Mouse (Mus musculus) ovary, adult 18-20 months (tissue): ENCODE results near the gene Ssh1.

ENCODE experiments used
- DNase-seq: peaks from one replicate; pipeline ENCODE4 v3.0.0; 2022; ENCODE audit warnings: low spot score, mixed read lengths

Gene Ssh1

DNA sequence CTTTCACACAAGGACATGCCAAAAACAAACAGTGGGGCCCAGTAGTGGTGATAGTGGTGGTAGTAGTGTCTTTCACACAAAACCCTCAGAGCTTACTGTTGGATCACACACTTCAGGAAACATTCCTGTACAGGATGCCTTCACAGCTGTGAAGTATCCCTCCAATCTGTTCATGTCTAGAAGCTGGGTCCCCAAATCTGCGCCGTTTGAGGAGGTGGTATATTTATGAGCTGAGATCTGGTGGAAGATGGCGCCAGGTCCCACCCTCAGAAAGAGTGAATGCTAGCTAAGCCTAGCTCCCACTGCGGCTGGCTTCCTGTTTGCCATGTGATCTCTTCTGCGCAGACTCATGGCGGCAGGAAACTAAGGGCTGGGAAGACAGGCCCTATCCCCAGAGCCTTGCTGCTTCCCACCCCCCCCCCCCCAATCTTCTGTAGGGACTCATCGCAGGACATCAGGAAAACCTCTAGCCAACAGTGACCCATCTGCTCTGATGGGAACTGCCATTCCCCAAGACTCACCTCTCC lies 28.0 kb downstream of the Ssh1 start:
- DNase-seq: no peak

DNA sequence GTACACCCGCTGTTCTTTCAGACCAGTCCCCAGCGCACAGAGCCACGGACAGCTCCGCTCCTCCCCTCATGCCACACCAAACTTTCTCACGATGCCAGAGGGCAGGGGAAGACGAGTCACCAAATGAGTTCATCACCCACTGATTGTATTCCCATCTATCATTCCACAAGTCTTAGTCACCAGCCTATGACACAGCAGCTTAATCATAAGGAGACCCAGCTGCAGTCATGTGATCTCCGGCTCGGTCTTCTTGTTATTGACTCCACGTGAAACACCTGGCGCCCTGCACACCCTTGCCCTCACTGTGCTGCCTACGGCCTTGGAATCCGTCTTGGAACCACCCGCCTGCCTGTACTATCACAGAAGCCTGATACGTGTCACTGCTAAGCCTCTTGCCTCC lies 28.7 kb downstream of the Ssh1 start:
- DNase-seq: no peak

DNA sequence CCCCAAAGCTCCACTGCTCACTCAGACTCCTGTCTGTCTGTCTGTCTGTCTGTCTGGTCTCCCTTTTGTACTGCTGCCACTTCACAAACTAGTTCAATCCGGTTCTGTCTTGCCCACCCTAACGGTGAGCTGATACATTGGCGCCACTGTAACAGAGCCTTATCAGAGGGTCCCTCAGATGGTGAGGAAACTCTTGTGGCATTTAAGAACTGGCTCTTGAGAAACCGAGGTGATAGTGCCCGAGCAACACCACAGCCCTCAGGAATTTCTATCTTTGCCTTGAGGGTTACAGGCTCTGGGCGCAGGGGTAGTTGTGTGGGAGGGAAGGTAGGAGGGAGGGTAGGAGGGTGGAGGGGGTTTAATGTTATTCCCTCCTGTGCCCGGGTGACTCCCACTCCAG lies 31.9 kb downstream of the Ssh1 start:
- DNase-seq: no peak

DNA sequence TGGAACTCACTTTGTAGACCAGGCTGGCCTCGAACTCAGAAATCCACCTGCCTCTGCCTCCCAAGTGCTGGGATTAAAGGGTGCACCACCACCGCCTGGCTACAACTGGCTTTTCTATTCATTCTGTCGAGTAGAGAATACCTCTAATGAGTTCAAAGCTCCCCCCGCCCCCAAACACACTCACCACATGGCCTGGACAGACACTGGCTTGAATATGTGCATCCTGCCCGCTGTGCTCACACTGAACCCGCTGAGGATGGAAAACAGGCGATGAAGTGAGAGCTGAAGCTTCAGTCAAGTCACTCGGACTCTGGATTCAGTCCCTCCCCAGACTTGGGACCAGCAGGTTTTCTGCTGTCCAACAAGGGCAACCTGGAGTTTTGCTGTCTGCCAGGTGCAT lies 33.3 kb downstream of the Ssh1 start:
- DNase-seq: no peak

DNA sequence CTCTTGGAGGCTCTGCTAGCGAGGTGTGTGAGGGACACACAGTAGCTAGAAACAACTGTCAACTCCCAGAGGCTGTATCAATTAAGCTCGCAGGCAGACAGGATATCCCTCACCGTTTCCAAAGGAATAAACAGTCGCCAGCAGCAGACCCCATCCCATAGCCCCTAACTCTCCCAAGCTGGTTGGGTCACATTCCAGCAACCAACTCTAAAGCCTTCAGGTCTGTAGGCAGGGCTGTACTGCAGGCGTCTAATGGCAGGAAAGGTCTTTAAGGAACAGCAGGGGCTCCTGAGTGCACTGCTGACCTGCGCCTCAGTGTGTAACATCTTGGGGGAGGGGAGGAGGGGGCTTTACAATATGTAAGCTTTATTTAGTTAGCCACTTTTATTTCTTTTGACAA lies 34.7 kb downstream of the Ssh1 start:
- no peak for DNase-seq

DNA sequence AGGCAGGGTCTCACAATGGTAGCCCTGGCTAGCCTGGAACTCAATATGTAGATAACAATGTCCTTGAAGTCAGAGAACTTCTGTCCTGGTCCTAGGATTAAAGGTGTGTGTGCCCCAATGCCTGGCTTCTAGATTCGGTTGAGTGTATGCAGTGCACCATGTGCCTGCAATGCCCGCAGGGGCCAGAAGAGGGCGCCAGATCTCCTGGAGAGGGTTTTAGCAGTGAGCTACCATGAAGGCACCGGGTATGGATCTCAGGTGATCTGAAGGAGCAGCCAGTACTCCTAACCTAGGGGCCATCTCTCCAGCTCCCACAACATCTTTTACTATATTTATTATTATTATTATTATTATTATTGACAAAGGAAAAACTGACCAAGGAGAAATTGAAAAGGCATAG lies 37.2 kb downstream of the Ssh1 start:
- DNase-seq: no peak

DNA sequence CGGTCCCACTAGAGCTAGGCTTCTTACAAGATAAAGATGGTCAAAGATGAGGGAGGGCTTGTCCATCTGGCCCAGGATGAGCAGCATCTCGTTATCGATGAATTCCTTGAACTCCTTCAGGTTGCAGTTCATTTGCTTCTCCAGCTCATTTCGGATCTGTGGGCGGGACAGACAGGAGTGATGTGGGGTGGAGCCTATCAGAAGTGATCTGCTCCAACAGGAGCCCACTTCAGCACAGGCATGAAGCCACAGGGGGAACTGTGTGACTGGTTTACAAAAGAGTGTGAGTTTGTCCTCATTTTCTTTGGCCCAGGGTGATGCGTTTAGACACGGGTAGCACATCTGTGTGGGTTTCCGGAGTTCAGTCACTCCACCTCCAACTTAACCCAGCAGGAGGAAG lies 38.0 kb downstream of the Ssh1 start:
- DNase-seq: no peak

DNA sequence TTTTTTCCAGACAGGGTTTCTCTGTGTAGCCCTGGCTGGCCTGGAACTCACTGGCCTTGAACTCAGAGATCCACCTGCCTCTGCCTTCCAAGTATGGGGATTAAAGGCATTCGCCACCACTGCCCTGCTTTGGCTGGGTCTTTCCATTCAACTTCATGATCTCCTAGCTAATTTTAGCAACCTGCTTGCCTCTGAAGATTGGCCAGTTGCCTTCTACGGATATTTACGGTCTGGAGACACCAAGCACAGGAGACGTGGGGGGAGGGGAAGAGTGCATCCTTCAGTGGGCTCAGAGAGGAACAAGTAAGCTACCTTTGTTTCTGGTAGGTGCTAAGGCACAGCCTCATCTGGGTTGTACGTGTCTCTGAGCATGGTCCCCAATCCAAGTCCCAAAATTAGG lies 38.4 kb downstream of the Ssh1 start:
- no peak for DNase-seq

DNA sequence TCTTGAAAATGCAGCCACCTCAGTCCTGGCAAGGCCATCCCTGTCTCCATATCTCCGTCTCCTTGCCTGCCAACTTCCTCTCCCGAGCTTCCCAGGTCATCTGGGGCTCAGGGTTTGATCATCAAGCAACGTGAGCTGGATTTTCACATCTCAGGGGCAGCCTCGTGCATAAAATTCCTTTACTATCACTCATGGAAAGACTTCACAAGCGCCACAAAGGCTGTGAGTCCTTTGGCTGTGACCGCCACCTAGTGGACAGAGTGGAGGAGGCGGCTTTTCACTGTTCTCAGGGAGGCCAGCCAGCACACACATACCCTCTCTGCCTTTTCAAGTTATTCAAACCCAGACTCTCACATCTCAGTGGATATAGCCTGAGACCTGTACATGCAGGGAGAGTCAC lies 39.3 kb downstream of the Ssh1 start:
- peak; percentile 58 for DNase-seq

DNA sequence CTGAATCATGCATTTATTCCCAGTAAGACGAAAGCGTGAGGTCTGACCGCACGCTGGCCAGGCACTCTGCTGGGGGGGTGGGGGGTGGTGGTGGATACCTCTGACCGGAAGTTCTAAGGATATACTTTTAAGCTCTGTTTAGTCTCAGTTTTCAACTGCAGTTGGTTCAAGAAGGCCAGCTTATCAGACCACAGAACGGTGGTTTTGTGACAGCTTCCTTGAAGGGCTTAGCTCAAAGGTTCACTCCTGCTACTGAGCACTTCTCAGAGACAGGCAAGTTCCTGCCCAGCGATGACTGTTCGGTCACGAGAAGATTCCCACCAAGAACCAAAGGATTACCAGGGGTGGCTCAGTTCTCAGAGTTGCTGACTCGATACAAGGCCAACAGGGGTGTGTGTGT lies 41.2 kb downstream of the Ssh1 start:
- DNase-seq: no peak

DNA sequence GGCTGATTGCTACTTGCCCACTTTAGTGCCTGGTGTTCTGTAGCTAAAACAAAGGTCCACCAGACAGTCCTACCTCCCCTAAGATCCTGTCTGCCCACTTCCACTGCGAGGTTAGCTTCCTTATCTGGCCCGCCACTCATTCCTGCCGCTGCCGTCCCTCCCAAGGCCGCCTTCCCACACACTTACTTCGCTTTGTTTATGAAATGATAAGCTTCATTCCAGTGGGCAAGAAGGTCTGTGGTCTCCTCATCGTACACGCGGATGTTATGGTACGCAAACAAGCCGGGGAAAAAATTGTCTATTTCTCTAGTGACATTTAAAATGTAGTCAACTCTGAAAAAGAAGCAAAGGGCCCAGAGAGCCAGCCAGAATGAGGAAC lies 42.0 kb downstream of the Ssh1 start:
- peak; percentile 61 for DNase-seq

DNA sequence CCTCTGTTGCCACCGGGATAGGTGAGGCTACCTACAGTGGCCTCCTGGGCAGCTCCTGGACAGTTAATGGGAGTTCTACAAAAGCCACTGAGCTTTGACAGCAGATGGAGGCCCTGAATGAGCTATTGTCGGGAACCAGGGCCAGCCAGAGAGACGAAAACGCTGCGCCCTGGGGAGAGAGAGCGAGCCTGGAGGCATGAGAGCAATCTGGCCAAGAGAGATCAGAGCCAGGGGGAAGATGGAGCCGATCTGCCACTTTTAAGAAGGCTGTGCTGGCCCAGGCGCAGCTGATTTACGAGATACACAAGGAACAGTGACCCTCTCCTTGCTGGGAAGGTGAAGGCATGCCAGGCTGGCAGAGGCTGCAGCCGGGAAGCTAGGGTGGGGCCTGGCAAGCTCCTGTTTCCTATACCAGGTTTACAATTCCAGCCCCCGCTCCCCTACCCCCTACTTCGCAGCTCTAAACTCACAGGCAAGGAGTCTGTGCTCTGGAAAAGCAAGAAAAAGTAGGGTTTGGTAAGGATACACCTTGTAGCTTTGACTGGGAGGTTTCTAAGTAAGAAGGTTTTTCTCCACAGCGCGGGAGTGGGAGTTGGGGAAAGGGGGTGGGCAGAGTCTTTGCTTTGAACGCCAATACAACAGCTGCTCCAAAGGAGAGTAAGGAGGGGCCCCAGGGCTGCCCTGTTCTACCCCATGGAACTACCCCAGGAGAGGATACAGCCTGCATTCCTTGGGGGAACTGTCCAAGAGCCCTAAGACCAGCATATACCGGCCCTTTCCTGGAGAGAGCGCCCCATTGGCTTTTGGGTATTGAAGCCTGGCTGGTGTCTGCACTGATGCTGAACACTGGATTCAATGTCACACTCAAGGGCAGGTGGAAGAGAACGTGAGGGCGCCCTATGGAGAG lies 42.7 kb downstream of the Ssh1 start:
- DNase-seq: no peak

DNA sequence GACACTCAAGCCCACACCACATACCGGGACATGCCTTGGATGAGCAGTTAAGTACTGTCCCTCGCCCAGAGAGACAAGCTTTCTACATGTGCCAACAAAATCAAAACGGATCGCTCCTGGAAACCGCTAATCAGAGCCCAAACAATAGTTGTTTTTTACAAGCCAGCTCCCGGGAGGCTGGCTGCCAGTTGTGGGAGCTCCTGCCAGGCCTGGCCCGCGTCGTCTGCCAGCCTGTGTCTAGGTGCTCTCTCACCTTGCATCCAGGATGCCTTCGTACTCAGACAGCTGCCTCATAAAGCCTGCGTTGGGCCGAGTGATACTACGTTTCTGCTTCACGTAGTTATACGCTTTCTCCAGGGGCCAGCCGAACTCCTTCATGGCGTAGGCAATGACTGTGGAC lies 43.6 kb downstream of the Ssh1 start:
- DNase-seq: no peak

DNA sequence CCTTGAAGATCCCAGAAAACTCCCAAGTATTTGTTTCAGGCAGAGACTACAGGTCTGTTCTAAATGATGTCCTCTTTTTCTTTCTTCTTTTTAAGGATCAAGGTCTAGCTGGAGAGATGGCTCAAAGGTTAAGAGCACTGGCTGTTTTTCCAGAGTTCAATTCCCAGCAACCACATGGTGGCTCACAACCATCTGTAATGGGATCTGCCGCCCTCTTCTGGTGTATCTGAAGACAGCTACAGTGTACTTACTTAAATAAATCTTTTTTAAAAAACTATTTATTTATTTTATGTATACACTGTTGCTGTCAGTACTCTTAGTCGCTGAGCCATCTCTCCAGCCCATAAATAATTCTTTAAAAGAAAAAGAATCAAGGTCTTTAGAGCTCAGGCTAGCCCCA lies 46.4 kb downstream of the Ssh1 start:
- DNase-seq: no peak

DNA sequence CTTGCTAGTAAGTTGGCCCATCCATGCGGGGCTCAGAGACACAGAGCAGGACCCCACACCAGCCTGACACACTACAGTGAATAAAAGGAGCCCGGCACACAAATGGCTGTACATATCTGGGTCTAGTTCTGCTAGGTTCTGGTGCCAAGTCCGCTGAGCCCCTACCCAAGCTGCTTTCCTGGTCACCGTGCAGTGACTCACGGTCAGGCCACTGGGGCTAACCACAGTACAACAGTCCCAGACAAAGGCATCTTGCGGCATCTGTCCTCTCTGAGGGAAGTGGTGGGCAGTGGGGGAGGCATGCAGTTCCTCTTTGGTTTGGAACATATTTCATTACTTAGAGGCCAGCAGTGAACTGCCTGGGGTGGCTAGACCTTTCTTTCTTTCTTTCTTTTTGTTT lies 48.6 kb downstream of the Ssh1 start:
- no peak for DNase-seq

DNA sequence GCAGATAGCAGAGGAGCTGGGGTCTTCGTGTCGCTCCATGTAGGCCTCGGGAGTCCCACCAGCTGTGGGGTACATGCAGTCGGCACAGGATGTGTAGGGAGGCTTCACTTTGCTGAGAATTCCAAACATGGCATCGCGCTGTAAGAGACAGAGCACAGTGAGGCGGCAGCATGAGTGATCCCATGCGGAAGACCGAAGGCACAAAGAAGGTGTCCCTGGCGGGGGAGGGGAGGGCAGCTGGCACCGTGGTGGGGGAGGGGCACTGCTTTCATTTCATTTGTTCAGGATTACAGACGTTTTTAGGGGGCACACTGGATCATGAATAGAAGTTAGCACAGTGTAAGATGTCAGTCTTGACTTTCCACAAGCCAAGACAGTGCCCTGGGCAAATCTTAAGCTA lies 50.4 kb downstream of the Ssh1 start:
- DNase-seq: no peak

DNA sequence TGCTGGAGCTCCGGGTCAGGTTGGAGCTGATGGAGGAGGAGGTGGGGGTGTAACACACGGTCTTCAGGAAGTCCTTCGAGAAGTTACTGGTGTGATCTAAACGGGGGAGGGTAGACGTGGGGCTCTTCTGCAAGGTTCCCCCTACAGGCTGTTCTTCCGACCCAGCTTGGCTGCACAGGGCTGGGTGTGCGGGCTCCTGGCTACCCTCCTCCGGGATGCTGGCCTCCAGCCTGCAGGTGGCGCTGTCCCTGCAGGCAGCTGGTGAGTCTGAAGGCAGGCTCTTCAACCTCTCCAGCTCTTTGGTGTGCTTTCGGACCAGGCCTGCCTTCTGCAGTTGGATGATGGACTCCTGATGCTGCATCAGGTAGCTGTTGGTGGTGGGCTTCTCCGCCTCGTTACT lies 51.1 kb downstream of the Ssh1 start:
- DNase-seq: no peak

DNA sequence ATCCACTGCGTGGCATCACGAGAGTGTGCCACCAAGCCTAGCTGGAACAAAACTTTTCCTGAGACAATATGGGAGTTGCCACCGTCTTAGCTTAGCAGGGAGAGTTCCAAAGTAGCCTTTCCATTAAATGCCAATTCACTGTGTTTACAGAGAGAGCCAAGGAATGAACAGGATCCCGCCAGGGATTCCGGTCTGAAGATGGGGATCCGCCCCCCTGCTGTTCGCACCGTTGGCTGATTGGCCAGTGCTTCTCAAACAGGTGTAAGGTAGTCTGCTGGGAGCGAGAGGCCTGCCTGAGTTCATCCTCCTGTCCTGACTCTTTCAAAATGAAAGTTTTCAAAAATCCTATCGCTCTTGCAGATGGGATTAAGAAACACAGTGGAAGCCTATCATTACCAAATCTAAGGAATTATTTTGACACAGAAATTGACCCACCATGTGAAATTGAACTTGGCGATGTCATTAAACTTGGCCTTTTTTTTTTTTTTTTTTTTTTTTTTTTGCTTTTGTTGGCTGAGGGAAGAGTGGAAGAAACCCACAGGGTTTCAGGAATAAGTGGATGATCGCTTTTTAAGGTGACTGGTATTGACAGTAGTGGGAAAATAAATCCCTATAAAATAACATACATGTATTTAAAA lies 54.3 kb downstream of the Ssh1 start:
- DNase-seq: no peak

DNA sequence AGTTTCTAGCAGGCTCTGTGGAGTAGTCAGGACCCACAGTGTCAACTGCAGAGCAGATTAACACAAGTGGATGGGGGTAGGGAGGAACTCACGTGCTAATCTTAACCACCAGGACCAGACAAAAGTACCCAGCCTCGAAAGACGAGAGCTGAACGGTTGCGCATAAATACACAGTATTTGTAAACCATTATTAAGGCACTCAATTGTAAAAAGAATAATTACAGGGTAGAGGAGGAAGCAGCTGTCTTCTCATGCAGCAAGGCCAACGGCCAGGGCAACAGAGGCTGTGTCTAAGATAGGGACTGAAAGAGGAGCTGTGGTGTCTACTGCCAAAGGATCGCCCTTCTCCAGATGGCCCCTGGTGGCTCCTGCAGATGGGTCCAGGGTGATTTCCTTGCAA lies 56.0 kb downstream of the Ssh1 start:
- DNase-seq: no peak

DNA sequence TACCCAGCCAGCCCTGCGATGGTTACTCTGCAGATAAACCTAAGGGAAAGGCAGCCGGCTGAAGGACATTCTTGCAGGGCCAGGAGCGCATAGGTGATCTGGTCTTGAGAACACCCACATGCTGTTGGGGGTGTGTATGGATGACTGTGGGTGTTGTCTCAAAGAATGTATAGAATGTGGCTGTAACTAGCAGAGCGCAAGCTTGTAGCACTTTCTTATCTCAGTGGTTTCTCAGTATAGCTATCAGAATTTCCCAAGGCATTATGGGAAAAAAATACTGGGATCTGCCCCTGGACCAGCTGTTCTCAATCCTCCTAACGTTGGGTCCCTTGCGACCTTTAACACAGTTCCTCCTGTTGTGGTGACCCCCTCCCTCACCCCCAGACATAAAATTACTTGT lies 59.8 kb downstream of the Ssh1 start:
- no peak for DNase-seq

DNA sequence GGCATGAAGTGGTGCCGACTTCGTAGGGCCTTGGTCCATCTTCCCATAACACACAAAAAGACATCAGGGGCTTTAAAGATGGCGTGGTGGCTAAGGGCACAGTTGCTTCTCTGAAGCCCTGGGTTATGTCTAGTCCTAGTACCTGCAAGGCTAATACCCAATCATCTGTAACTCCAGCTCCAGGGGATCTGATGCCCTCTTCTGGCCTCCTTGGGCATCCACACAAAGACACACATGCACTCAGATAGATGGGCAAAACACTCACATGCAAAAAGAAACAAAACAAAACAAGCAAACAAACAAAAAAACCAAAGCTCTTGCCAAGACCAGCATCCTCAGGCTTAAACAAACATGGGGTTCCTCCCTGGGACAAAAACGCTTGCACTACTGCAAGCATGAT lies 60.2 kb downstream of the Ssh1 start:
- no peak for DNase-seq

DNA sequence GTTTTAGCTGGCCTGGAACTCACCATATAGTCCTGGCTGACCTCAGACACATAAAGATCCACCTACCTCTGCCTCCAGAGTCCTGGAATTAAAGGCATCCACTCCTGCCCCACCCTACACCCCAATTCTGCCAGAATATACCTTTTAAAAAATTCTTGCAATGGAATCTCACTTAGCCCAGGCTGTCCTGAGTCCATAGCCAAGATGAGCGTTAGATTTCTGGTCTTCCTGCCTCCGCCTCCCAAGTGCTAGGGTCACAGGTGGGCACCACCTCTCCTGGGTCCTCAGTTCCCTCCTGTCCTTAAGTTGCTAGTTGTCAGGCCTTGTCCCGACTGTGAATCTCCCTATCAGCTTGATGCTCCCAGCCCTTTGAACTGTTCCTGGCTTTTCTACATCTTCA lies 61.4 kb downstream of the Ssh1 start:
- DNase-seq: no peak
